In the genomic region with DNA sequence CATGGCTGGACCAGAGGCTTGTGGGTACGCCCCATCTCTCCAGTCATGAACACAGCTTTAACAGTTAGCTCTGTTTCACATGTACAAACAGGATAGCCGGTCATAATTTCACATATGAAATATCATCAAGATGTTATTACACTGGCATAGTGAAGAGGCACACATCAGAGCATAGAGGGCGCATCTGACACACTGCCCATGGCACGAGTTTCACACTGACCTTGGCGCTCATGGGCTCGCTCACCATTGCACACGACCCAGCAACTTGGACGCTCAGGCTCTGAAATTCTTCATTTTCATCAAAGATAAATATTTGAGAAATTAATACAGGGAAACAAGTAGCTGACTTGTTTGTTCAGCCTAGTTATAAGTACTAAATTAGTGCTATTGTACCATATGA, we compare ENCODE assay signal across 29 mouse cellular contexts. TPM values are rescaled to one million over a fixed set of nuclear protein-coding genes. Genes with fewer than 3 reads are reported as not detected.
A peak's percentile ranks its signal among the peaks of the same experiment; 100 is the strongest.
DNase-seq lines count a peak whose midpoint lies in the region; ATAC-seq and TF ChIP-seq lines count a peak whose summit lies in the region.
"Had no signal": no experiment of that assay in that cellular context is flagged by ENCODE, and none has a peak within 500 bp of the region (broad histone marks: within the 10 kb centered on the region; RNA-seq: fewer than 3 reads in every experiment).

No protein-coding gene starts in this region.

- intact Hi-C loops in left cerebral cortex, postnatal 25 days (cut with DNase I), result no loop called here

- peak; percentile 27 for DNase-seq in adrenal gland, postnatal 10 days
- DNase-seq in adrenal gland, adult 18-20 months (ENCODE audit: low spot score in 2 of 2), result no peak
- DNase-seq in A20 (ENCODE audit: low read depth, low spot score) (peak; percentile 30), CH12.LX (ENCODE audit: extremely low read depth) (no peak)
- DNase-seq in adrenal gland, postnatal 36 days, result peak; percentile 46 to 53
- DNase-seq in right cerebral cortex, postnatal 25 days, result no peak
- DNase-seq in left cerebral cortex, postnatal 25 days (ENCODE audit: low spot score in 2 of 2), result no peak
- DNase-seq: cerebellum, adult 2 months; cerebellum, adult 9-11 months; cerebellum, postnatal 25 days; forebrain, postnatal 0 days; gastrocnemius, postnatal 25 days; heart, adult 2 months; heart, postnatal 10 days; heart, postnatal 36 days; kidney, adult 11 months had no signal

- H3K27me3 ChIP-seq in CH12.LX (replicated peaks), result no peaks in the 10 kb centered on the region
- H3K27me3 ChIP-seq: embryonic facial prominence, embryonic 12.5 days; embryonic facial prominence, embryonic 15.5 days; hindbrain, embryonic 13.5 days; intestine, embryonic 15.5 days had no signal

- no peak for TF ChIP-seq EP300 in CH12.LX (IDR thresholded peaks at IDR 0.05; ENCODE audit: low read length)

- H3K4me1 ChIP-seq in CH12.LX (ENCODE audit: control insufficient read depth in 1 of 2, insufficient read depth in 2 of 2), result peaks cover 0 to 18% of the 10 kb centered on the region in 2 experiments; a peak in 2 of 4 replicates
- H3K4me1 ChIP-seq: embryonic facial prominence, embryonic 12.5 days; embryonic facial prominence, embryonic 15.5 days; heart, embryonic 12.5 days; heart, embryonic 15.5 days; hindbrain, embryonic 10.5 days; hindbrain, embryonic 13.5 days; intestine, embryonic 15.5 days had no signal

- ATAC-seq in granulocyte monocyte progenitor cell, adult 5-6 weeks (replicated peaks; ENCODE audit: poor library complexity, severe bottlenecking), result no peak
- ATAC-seq: forebrain, embryonic 14.5 days; forebrain, postnatal 0 days; hindbrain, embryonic 16.5 days; intestine, embryonic 15.5 days; Patski had no signal

- H3K9ac ChIP-seq in CH12.LX (ENCODE audit: insufficient read depth, low read depth), result no peak overlapping the region
- H3K9ac ChIP-seq: embryonic facial prominence, embryonic 12.5 days; embryonic facial prominence, embryonic 15.5 days; forebrain, postnatal 0 days; heart, embryonic 12.5 days; heart, embryonic 15.5 days; hindbrain, embryonic 13.5 days; intestine, embryonic 15.5 days had no signal

- no peak overlapping the region for H3K4me3 ChIP-seq in CH12.LX (replicated peaks in 1 of 3; ENCODE audit: low read depth in 2 of 3, low read length in 2 of 3, poor library complexity in 1 of 3)
- H3K4me3 ChIP-seq: embryonic facial prominence, embryonic 12.5 days; embryonic facial prominence, embryonic 15.5 days; heart, adult 2 months; heart, embryonic 12.5 days; heart, embryonic 15.5 days; hindbrain, embryonic 10.5 days; hindbrain, embryonic 13.5 days; intestine, embryonic 15.5 days had no signal

- H3K79me2 ChIP-seq in CH12.LX (replicated peaks; ENCODE audit: control insufficient read depth, extremely low read depth, insufficient read depth, poor library complexity, severe bottlenecking), result no peaks in the 10 kb centered on the region

- H3K36me3 ChIP-seq in CH12.LX (replicated peaks in 1 of 2; ENCODE audit: control insufficient read depth in 1 of 2, insufficient read depth in 1 of 2, low read length in 1 of 2), result peaks cover 0 to 12% of the 10 kb centered on the region in 2 experiments
- H3K36me3 ChIP-seq: embryonic facial prominence, embryonic 12.5 days; embryonic facial prominence, embryonic 15.5 days; G1E; heart, embryonic 12.5 days; heart, embryonic 15.5 days; hindbrain, embryonic 10.5 days; hindbrain, embryonic 13.5 days; intestine, embryonic 15.5 days had no signal

- 0 out of 4 replicates have a peak, but pooled peaks of 1 of the 2 experiments have one; percentile 8 for TF ChIP-seq CTCF in CH12.LX (conservative IDR thresholded peaks at IDR 0.05 in 1 of 2, IDR thresholded peaks at IDR 0.05 in 1 of 2; ENCODE audit: low read depth in 2 of 2, low read length in 2 of 2)

- no peaks in the 10 kb centered on the region for H3K9me3 ChIP-seq in CH12.LX (replicated peaks; ENCODE audit: low read length)
- H3K9me3 ChIP-seq: embryonic facial prominence, embryonic 12.5 days; embryonic facial prominence, embryonic 15.5 days; G1E; heart, embryonic 12.5 days; heart, embryonic 15.5 days; hindbrain, embryonic 10.5 days; hindbrain, embryonic 13.5 days; intestine, embryonic 15.5 days had no signal

- no peak overlapping the region for H3K27ac ChIP-seq in CH12.LX (ENCODE audit: insufficient read depth, low read depth)
- H3K27ac ChIP-seq: embryonic facial prominence, embryonic 12.5 days; embryonic facial prominence, embryonic 15.5 days; heart, adult 2 months; heart, embryonic 15.5 days; hindbrain, embryonic 10.5 days; hindbrain, embryonic 13.5 days; intestine, embryonic 15.5 days had no signal

- dilution Hi-C loops in CH12.LX (cut with MboI; ENCODE audit: extremely low pct_ligation_motif_present, extremely low pct_unique_long_range_greater_than_20kb, low sequenced_read_pairs), result no loop called here

- peak; percentile 13 for TF ChIP-seq RAD21 in CH12.LX (IDR thresholded peaks at IDR 0.05; ENCODE audit: low read depth, low read length)

- in situ Hi-C loops in CH12.LX (cut with MboI; ENCODE audit: low pct_ligation_motif_present, low pct_unique_long_range_greater_than_20kb, low sequenced_read_pairs), result loop anchor here (25.0 kb wide), 1 partner anchor 631 kb away; a partner anchor contains a TSS

- no peak for TF ChIP-seq POLR2A in CH12.LX (IDR thresholded peaks at IDR 0.05; ENCODE audit: low read depth, low read length)

- H3K4me2 ChIP-seq in CH12.LX (ENCODE audit: insufficient read depth, low read depth, poor library complexity, severe bottlenecking), result no peak overlapping the region
- H3K4me2 ChIP-seq: embryonic facial prominence, embryonic 12.5 days; embryonic facial prominence, embryonic 15.5 days; heart, embryonic 12.5 days; heart, embryonic 15.5 days; hindbrain, embryonic 13.5 days; intestine, embryonic 15.5 days had no signal

TF ChIP-seq in CH12.LX, 34 proteins besides CTCF, POLR2A, EP300 and RAD21:
- TF ChIP-seq PAX5 (IDR thresholded peaks at IDR 0.05; ENCODE audit: low read length) (no peak), JUN (IDR thresholded peaks at IDR 0.05; ENCODE audit: insufficient read depth, low read depth, low read length) (no peak)
TF ChIP-seq in CH12.LX: peak in this region for 0.

RNA-seq across cellular contexts. Expression of a gene that starts 25.1 kb away (rescaled TPM):
- total RNA-seq in adrenal gland, postnatal 10 days (2021), result 1 to 10 TPM; 5.8 to 6.1 TPM
- total RNA-seq in adrenal gland, adult 18-20 months (2021), result 1 to 10 TPM; 1.9 to 3.5 TPM
- total RNA-seq in CH12.LX (2012; rRNA removed), result 1.4 and 2.3 TPM in 2 replicates
- 1.7 and 1.9 TPM in 2 replicates for total RNA-seq in CH12.LX (2014; rRNA removed)
- polyA plus RNA-seq in CH12.LX (2012; ENCODE audit: insufficient read length, low read depth), result 1.8 and 2.1 TPM in 2 replicates
- total RNA-seq in adrenal gland, postnatal 36 days (2021), result 1 to 10 TPM; 5.4 to 5.8 TPM
- not detected in 2 replicates for total RNA-seq in granulocyte monocyte progenitor cell, adult 5-6 weeks (2014; fragmentation: Nextera tagmentation)
- total RNA-seq in granulocyte monocyte progenitor cell, adult 5-6 weeks (2017), result not detected in 2 replicates
- total RNA-seq in left cerebral cortex, postnatal 25 days (2021), result 1 to 10 TPM; 4.6 to 4.8 TPM
- total RNA-seq: common myeloid progenitor, adult 5-6 weeks had no signal

RNA-seq across cellular contexts. Expression of a gene that starts 25.1 kb away (rescaled TPM):
- total RNA-seq in adrenal gland, postnatal 10 days (2021), result 10 to 100 TPM; 28.2 to 30.7 TPM
- total RNA-seq in adrenal gland, adult 18-20 months (2021), result 10 to 100 TPM; 23.8 to 34.6 TPM
- 5.4 and 7.4 TPM in 2 replicates for total RNA-seq in CH12.LX (2012; rRNA removed)
- total RNA-seq in CH12.LX (2014; rRNA removed), result 10.5 and 10.6 TPM in 2 replicates
- 12.0 and 12.4 TPM in 2 replicates for polyA plus RNA-seq in CH12.LX (2012; ENCODE audit: insufficient read length, low read depth)
- total RNA-seq in adrenal gland, postnatal 36 days (2021), result 10 to 100 TPM; 30.6 to 44.4 TPM
- total RNA-seq in granulocyte monocyte progenitor cell, adult 5-6 weeks (2014; fragmentation: Nextera tagmentation), result 9.4 and 12.4 TPM in 2 replicates
- total RNA-seq in granulocyte monocyte progenitor cell, adult 5-6 weeks (2017), result 9.2 and 15.6 TPM in 2 replicates
- total RNA-seq in left cerebral cortex, postnatal 25 days (2021), result 10 to 100 TPM; 16.7 to 18.4 TPM

RNA-seq across cellular contexts. Expression of a gene that starts 43.2 kb away (rescaled TPM):
- 10 to 100 TPM; 66.2 to 67.3 TPM for total RNA-seq in adrenal gland, postnatal 10 days (2021)
- 10 to 100 TPM; 39.0 to 57.3 TPM for total RNA-seq in adrenal gland, adult 18-20 months (2021)
- total RNA-seq in CH12.LX (2012; rRNA removed), result 216 and 364 TPM in 2 replicates
- 343 and 349 TPM in 2 replicates for total RNA-seq in CH12.LX (2014; rRNA removed)
- polyA plus RNA-seq in CH12.LX (2012; ENCODE audit: insufficient read length, low read depth), result 225 and 226 TPM in 2 replicates
- 10 to 100 TPM; 52.5 to 74.4 TPM for total RNA-seq in adrenal gland, postnatal 36 days (2021)
- 109 and 115 TPM in 2 replicates for total RNA-seq in granulocyte monocyte progenitor cell, adult 5-6 weeks (2014; fragmentation: Nextera tagmentation)
- 56.3 and 73.7 TPM in 2 replicates for total RNA-seq in granulocyte monocyte progenitor cell, adult 5-6 weeks (2017)
- 10 to 100 TPM; 61.1 to 63.6 TPM for total RNA-seq in left cerebral cortex, postnatal 25 days (2021)

Comparison
In these comparisons a context has a peak if more than half of its experiments do, and no peak if none do; other contexts are left out.
1. DNase-seq: peak in adrenal gland, postnatal 10 days (single experiment), A20 (single experiment) and adrenal gland, postnatal 36 days (2 of 2); none in adrenal gland, adult 18-20 months (0 of 2), CH12.LX (single experiment), right cerebral cortex, postnatal 25 days (single experiment) and left cerebral cortex, postnatal 25 days (0 of 2).